Comparison of ENCODE assay signal across 11 mouse cellular contexts in the genomic region with DNA sequence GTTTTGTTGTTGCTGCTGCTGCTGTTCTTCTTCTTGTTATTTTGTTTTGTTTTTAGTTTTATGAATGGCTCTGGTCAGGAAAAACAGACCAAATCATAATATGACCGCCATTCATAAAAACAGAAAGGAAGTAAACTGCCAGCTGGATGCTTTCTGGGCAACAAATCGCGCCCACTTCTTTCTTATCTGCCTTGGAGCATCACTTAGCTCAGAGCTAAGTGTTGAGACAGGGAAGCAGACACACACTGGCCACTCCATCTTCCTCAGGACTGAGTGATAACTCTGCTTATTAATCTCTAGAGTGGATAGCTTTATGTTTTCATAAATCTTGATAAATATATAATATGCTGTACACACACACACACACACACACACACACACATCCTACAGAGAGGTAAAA.
DNase-seq lines count a peak whose midpoint lies in the region; ATAC-seq lines count a peak whose summit lies in the region.
"Had no signal": no experiment of that assay in that cellular context is flagged by ENCODE, and none has a peak within 500 bp of the region (broad histone marks: within the 10 kb centered on the region; RNA-seq: fewer than 3 reads in every experiment).

No protein-coding gene starts in this region.

- no peak for ATAC-seq in intestine, embryonic 14.5 days (replicated peaks; ENCODE audit: low FRiP score, low TSS enrichment, low read depth)
- ATAC-seq in intestine, embryonic 15.5 days, result no peak
- ATAC-seq in neural tube, embryonic 12.5 days (ENCODE audit: low FRiP score, low read depth), result no peak; the same call in 1 of the 2 replicates
- ATAC-seq in hindbrain, embryonic 16.5 days, result peak; percentile 49; the same call in 1 of the 2 replicates
- no peak for ATAC-seq in megakaryocyte-erythroid progenitor cell, adult 5-6 weeks (replicated peaks; ENCODE audit: low FRiP score, low TSS enrichment, poor library complexity, severe bottlenecking)
- ATAC-seq: liver, embryonic 12.5 days had no signal

- no peak for DNase-seq in intestine, embryonic 14.5 days (ENCODE audit: low spot score)
- no peak for DNase-seq in neural tube, embryonic 10.5 days (ENCODE audit: extremely low spot score, low spot score)
- DNase-seq in yolk sac, embryonic 10.5 days (ENCODE audit: low spot score), result no peak
- DNase-seq: thymus, postnatal 36 days had no signal

- no peak overlapping the region for H3K4me3 ChIP-seq in intestine, embryonic 14.5 days (ENCODE audit: low read depth, low read length)
- no peak overlapping the region for H3K4me3 ChIP-seq in intestine, embryonic 15.5 days (replicated peaks)
- no peak overlapping the region for H3K4me3 ChIP-seq in neural tube, embryonic 12.5 days
- no peak overlapping the region for H3K4me3 ChIP-seq in hindbrain, embryonic 16.5 days (ENCODE audit: low read length)
- H3K4me3 ChIP-seq: layer of hippocampus, adult 2 months; liver, embryonic 12.5 days; myocyte had no signal

- peaks cover 23% of the 10 kb centered on the region; the same call in 1 of the 2 replicates for H3K36me3 ChIP-seq in intestine, embryonic 14.5 days (ENCODE audit: control insufficient read depth, insufficient read depth, low read length)
- H3K36me3 ChIP-seq in intestine, embryonic 15.5 days, result 0 out of 2 replicates have a peak, but pooled peaks cover 2% of the 10 kb centered on the region
- H3K36me3 ChIP-seq in neural tube, embryonic 12.5 days, result no peaks in the 10 kb centered on the region
- no peaks in the 10 kb centered on the region for H3K36me3 ChIP-seq in hindbrain, embryonic 16.5 days (ENCODE audit: control insufficient read depth, insufficient read depth, low read length)

- peak overlapping the region; percentile 38; the same call in 1 of the 2 replicates for H3K27ac ChIP-seq in intestine, embryonic 14.5 days (ENCODE audit: low read depth)
- H3K27ac ChIP-seq in intestine, embryonic 15.5 days, result no peak overlapping the region
- no peak overlapping the region for H3K27ac ChIP-seq in neural tube, embryonic 12.5 days
- H3K27ac ChIP-seq in hindbrain, embryonic 16.5 days (ENCODE audit: low read depth, low read length), result 0 out of 2 replicates have a peak overlapping the region, but pooled peaks have one; percentile 12
- H3K27ac ChIP-seq: layer of hippocampus, adult 2 months; liver, embryonic 12.5 days had no signal

- H3K4me2 ChIP-seq in intestine, embryonic 14.5 days (ENCODE audit: low read length), result peak overlapping the region; percentile 6; the same call in 1 of the 2 replicates
- H3K4me2 ChIP-seq in intestine, embryonic 15.5 days (replicated peaks), result no peak overlapping the region; the same call in 1 of the 2 replicates
- 0 out of 2 replicates have a peak overlapping the region, but pooled peaks have one; percentile 27 for H3K4me2 ChIP-seq in neural tube, embryonic 12.5 days (replicated peaks)
- peak overlapping the region; percentile 44; the same call in 1 of the 2 replicates for H3K4me2 ChIP-seq in hindbrain, embryonic 16.5 days (ENCODE audit: low read length)
- H3K4me2 ChIP-seq: liver, embryonic 12.5 days had no signal

- no peak overlapping the region for H3K9ac ChIP-seq in intestine, embryonic 14.5 days (ENCODE audit: low read length)
- no peak overlapping the region for H3K9ac ChIP-seq in intestine, embryonic 15.5 days
- no peak overlapping the region for H3K9ac ChIP-seq in neural tube, embryonic 12.5 days
- no peak overlapping the region for H3K9ac ChIP-seq in hindbrain, embryonic 16.5 days (ENCODE audit: low read depth, low read length)
- H3K9ac ChIP-seq: liver, embryonic 12.5 days had no signal

- no peaks in the 10 kb centered on the region for H3K27me3 ChIP-seq in intestine, embryonic 14.5 days (replicated peaks; ENCODE audit: control insufficient read depth, insufficient read depth, low read length)
- H3K27me3 ChIP-seq in intestine, embryonic 15.5 days (replicated peaks), result no peaks in the 10 kb centered on the region
- no peaks in the 10 kb centered on the region for H3K27me3 ChIP-seq in neural tube, embryonic 12.5 days (replicated peaks)
- no peaks in the 10 kb centered on the region; the same call in 1 of the 2 replicates for H3K27me3 ChIP-seq in hindbrain, embryonic 16.5 days (replicated peaks; ENCODE audit: control insufficient read depth, insufficient read depth, low read length)
- H3K27me3 ChIP-seq: liver, embryonic 12.5 days had no signal

- no peaks in the 10 kb centered on the region for H3K9me3 ChIP-seq in intestine, embryonic 14.5 days (ENCODE audit: control insufficient read depth, low read length)
- no peaks in the 10 kb centered on the region for H3K9me3 ChIP-seq in intestine, embryonic 15.5 days
- no peaks in the 10 kb centered on the region for H3K9me3 ChIP-seq in neural tube, embryonic 12.5 days
- H3K9me3 ChIP-seq in hindbrain, embryonic 16.5 days (ENCODE audit: control insufficient read depth, low read length), result no peaks in the 10 kb centered on the region
- H3K9me3 ChIP-seq: liver, embryonic 12.5 days had no signal

- peaks cover 23% of the 10 kb centered on the region for H3K4me1 ChIP-seq in intestine, embryonic 14.5 days (replicated peaks; ENCODE audit: control insufficient read depth, insufficient read depth, low read length)
- peaks cover 17% of the 10 kb centered on the region for H3K4me1 ChIP-seq in intestine, embryonic 15.5 days (replicated peaks)
- peaks cover 20% of the 10 kb centered on the region for H3K4me1 ChIP-seq in neural tube, embryonic 12.5 days
- peaks cover 9% of the 10 kb centered on the region for H3K4me1 ChIP-seq in hindbrain, embryonic 16.5 days (ENCODE audit: control insufficient read depth, insufficient read depth, low read depth, low read length)

- 75% methylated on average over 3 of the region's 3 CpGs for WGBS in intestine, embryonic 14.5 days
- 71% methylated on average over 3 of the region's 3 CpGs for WGBS in intestine, embryonic 15.5 days
- 84% methylated on average over 3 of the region's 3 CpGs for WGBS in neural tube, embryonic 12.5 days
- 57% methylated on average over 3 of the region's 3 CpGs for WGBS in hindbrain, embryonic 16.5 days

Comparison
In these comparisons a context has a peak if more than half of its experiments do, and no peak if none do; other contexts are left out.
1. H3K27ac ChIP-seq: peak in intestine, embryonic 14.5 days (single experiment) and hindbrain, embryonic 16.5 days (single experiment); none in intestine, embryonic 15.5 days (single experiment) and neural tube, embryonic 12.5 days (single experiment).